Mouse (Mus musculus): ENCODE data around the gene Pole2.

DNA sequence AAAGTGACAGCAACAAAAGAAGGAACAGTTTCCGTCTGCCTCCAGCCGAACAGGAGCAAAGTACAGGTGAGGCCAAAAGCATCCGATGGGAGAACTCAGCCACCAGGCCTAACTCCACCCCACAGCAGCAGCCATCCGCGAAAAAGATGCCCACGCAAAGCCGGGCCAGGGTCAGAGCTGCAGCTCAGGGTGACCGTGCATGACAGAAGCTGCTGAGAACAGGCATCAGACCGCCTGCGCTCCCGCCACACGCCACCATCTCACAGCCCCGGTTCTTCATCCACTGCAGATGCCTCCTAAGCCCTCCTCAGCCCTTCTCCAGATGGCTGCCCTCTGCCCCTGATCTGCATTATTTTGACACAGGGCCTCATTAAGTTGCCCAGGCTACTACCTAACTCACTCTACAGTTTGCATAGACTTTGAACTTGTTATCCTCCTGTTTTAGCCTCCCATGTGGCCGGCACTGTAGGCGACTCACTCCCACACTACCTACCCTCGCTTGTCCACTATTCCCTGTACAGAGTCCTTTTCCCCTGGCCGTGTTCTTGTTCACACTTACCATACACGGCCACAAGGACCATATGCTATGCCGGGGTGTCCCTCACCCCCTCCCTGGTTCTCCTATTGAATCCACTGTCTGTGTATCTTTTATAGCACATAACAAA lies 7.2 kb downstream of the Pole2 start:
- TF ChIP-seq CTCF (IDR thresholded peaks at IDR 0.05; ENCODE audit: borderline replicate concordance, insufficient read depth, low read depth, low read length) = no peak
- TF ChIP-seq POLR2A (IDR thresholded peaks at IDR 0.05; ENCODE audit: borderline replicate concordance, insufficient read depth, low read length) = no peak
